Mouse (Mus musculus) G1E (cell line): Measurements from ENCODE around the gene Miip.

Experiments used
- CTCF ChIP-seq: IDR thresholded peaks from 2 replicates; pipeline ENCODE4 v1.5.1; 2012; ENCODE audit warnings: low read depth, low read length, inconsistent platforms, mixed read lengths
- GATA2 ChIP-seq: IDR thresholded peaks from 2 replicates; pipeline ENCODE4 v1.6.1; 2012; ENCODE audit warnings: low read depth, low read length, inconsistent platforms, borderline replicate concordance
- POLR2AphosphoS5 ChIP-seq: IDR thresholded peaks from 2 replicates; pipeline ENCODE4 v1.6.1; 2012; ENCODE audit warnings: low read depth, low read length, inconsistent platforms; ENCODE audit not compliant: insufficient replicate concordance

- TF ChIP-seq GATA2 = no peak
- no peak for TF ChIP-seq CTCF
- TF ChIP-seq POLR2AphosphoS5 = no peak
Measured at GRCm38 (mm10) chr4:147903601-147904000, 35.0 kb upstream of the Miip start.
